In genomic region chr16:64677352-64677751, GRCm38 (mm10) we compare ENCODE assay signal across 23 mouse cellular contexts.
DNase-seq lines count a peak whose midpoint lies in the region; ATAC-seq and TF ChIP-seq lines count a peak whose summit lies in the region.
"Had no signal": no experiment of that assay in that cellular context is flagged by ENCODE, and none has a peak within 500 bp of the region (broad histone marks: within the 10 kb centered on the region; RNA-seq: fewer than 3 reads in every experiment).

No protein-coding gene starts in this region.

- H3K27ac ChIP-seq in intestine, embryonic 14.5 days (ENCODE audit: low read depth): no peak overlapping the region
- H3K27ac ChIP-seq in intestine, postnatal 0 days (ENCODE audit: low read depth, low read length): no peak overlapping the region
- no peak overlapping the region for H3K27ac ChIP-seq in midbrain, embryonic 15.5 days
- no peak overlapping the region for H3K27ac ChIP-seq in midbrain, embryonic 10.5 days (replicated peaks)
- no peak overlapping the region for H3K27ac ChIP-seq in midbrain, postnatal 0 days (ENCODE audit: low read depth, low read length)
- H3K27ac ChIP-seq: gastrocnemius, adult 2 months; heart, embryonic 13.5 days; kidney, embryonic 15.5 days; layer of hippocampus, adult 2 months; limb, embryonic 13.5 days; liver, embryonic 15.5 days; macrophage; neural tube, embryonic 12.5 days had no signal

- TF ChIP-seq CTCF in intestine, postnatal 0 days (IDR thresholded peaks at IDR 0.05; ENCODE audit: low read depth): no peak
- peak; percentile 17; the same call in 1 of the 2 replicates for TF ChIP-seq CTCF in midbrain, postnatal 0 days (IDR thresholded peaks at IDR 0.05)

- H3K4me1 ChIP-seq in intestine, embryonic 14.5 days (replicated peaks; ENCODE audit: control insufficient read depth, insufficient read depth, low read length): peaks cover 4% of the 10 kb centered on the region; the same call in 1 of the 2 replicates
- H3K4me1 ChIP-seq in intestine, postnatal 0 days (replicated peaks; ENCODE audit: control insufficient read depth, insufficient read depth, low read length): no peaks in the 10 kb centered on the region
- 0 out of 2 replicates have a peak, but pooled peaks cover 4% of the 10 kb centered on the region for H3K4me1 ChIP-seq in midbrain, embryonic 15.5 days
- H3K4me1 ChIP-seq in midbrain, embryonic 10.5 days: no peaks in the 10 kb centered on the region
- no peaks in the 10 kb centered on the region for H3K4me1 ChIP-seq in midbrain, postnatal 0 days (ENCODE audit: insufficient read depth, low read length)
- H3K4me1 ChIP-seq: heart, embryonic 13.5 days; kidney, embryonic 15.5 days; liver, embryonic 15.5 days; neural tube, embryonic 12.5 days had no signal

- 39% methylated on average over 8 of the region's 8 CpGs for WGBS in intestine, embryonic 14.5 days
- 52% methylated on average over 8 of the region's 8 CpGs for WGBS in intestine, postnatal 0 days
- 51% methylated on average over 8 of the region's 8 CpGs for WGBS in midbrain, embryonic 15.5 days
- WGBS in midbrain, embryonic 10.5 days: 91% methylated on average over 8 of the region's 8 CpGs
- 55% methylated on average over 8 of the region's 8 CpGs for WGBS in midbrain, postnatal 0 days

- no peaks in the 10 kb centered on the region for H3K9me3 ChIP-seq in intestine, embryonic 14.5 days (ENCODE audit: control insufficient read depth, low read length)
- no peaks in the 10 kb centered on the region for H3K9me3 ChIP-seq in intestine, postnatal 0 days (ENCODE audit: control insufficient read depth)
- H3K9me3 ChIP-seq in midbrain, embryonic 15.5 days: no peaks in the 10 kb centered on the region
- no peaks in the 10 kb centered on the region for H3K9me3 ChIP-seq in midbrain, embryonic 10.5 days (replicated peaks)
- no peaks in the 10 kb centered on the region for H3K9me3 ChIP-seq in midbrain, postnatal 0 days (ENCODE audit: low read length)
- H3K9me3 ChIP-seq: embryonic facial prominence, embryonic 13.5 days; G1E; heart, embryonic 13.5 days; kidney, embryonic 15.5 days; limb, embryonic 13.5 days; liver, embryonic 15.5 days; neural tube, embryonic 12.5 days had no signal

- no peak overlapping the region for H3K4me2 ChIP-seq in intestine, embryonic 14.5 days (ENCODE audit: low read length)
- no peak overlapping the region for H3K4me2 ChIP-seq in intestine, postnatal 0 days (replicated peaks; ENCODE audit: low read depth)
- H3K4me2 ChIP-seq in midbrain, embryonic 15.5 days: no peak overlapping the region
- H3K4me2 ChIP-seq in midbrain, postnatal 0 days (ENCODE audit: low read depth, low read length, poor library complexity, severe bottlenecking): no peak overlapping the region
- H3K4me2 ChIP-seq: embryonic facial prominence, embryonic 13.5 days; heart, embryonic 13.5 days; kidney, embryonic 15.5 days; limb, embryonic 13.5 days; liver, embryonic 15.5 days; neural tube, embryonic 12.5 days had no signal

- no peak overlapping the region for H3K9ac ChIP-seq in intestine, embryonic 14.5 days (ENCODE audit: low read length)
- H3K9ac ChIP-seq in intestine, postnatal 0 days (ENCODE audit: low read depth, low read length): no peak overlapping the region
- H3K9ac ChIP-seq in midbrain, embryonic 15.5 days: no peak overlapping the region
- H3K9ac ChIP-seq in midbrain, postnatal 0 days (replicated peaks; ENCODE audit: low read length, poor library complexity, severe bottlenecking): no peak overlapping the region
- H3K9ac ChIP-seq: embryonic facial prominence, embryonic 13.5 days; heart, embryonic 13.5 days; kidney, embryonic 15.5 days; limb, embryonic 13.5 days; liver, embryonic 15.5 days; neural tube, embryonic 12.5 days had no signal

- no peak overlapping the region for H3K4me3 ChIP-seq in intestine, embryonic 14.5 days (ENCODE audit: low read depth, low read length)
- H3K4me3 ChIP-seq in intestine, postnatal 0 days (ENCODE audit: low read depth, low read length): no peak overlapping the region
- no peak overlapping the region for H3K4me3 ChIP-seq in midbrain, embryonic 15.5 days
- H3K4me3 ChIP-seq in midbrain, embryonic 10.5 days: no peak overlapping the region
- no peak overlapping the region for H3K4me3 ChIP-seq in midbrain, postnatal 0 days (ENCODE audit: low read depth, low read length)
- H3K4me3 ChIP-seq: embryonic facial prominence, embryonic 13.5 days; gastrocnemius, adult 2 months; heart, embryonic 13.5 days; kidney, embryonic 15.5 days; layer of hippocampus, adult 2 months; limb, embryonic 13.5 days; liver, embryonic 15.5 days; neural tube, embryonic 12.5 days had no signal

- H3K27me3 ChIP-seq in intestine, embryonic 14.5 days (replicated peaks; ENCODE audit: control insufficient read depth, insufficient read depth, low read length): no peaks in the 10 kb centered on the region
- no peaks in the 10 kb centered on the region for H3K27me3 ChIP-seq in intestine, postnatal 0 days (replicated peaks; ENCODE audit: control insufficient read depth, insufficient read depth, low read length)
- peaks cover 2% of the 10 kb centered on the region; the same call in 1 of the 2 replicates for H3K27me3 ChIP-seq in midbrain, embryonic 15.5 days (replicated peaks)
- no peaks in the 10 kb centered on the region for H3K27me3 ChIP-seq in midbrain, embryonic 10.5 days (ENCODE audit: low read depth, poor library complexity, severe bottlenecking)
- H3K27me3 ChIP-seq in midbrain, postnatal 0 days (ENCODE audit: insufficient read depth, low read length): no peaks in the 10 kb centered on the region
- H3K27me3 ChIP-seq: embryonic facial prominence, embryonic 13.5 days; heart, embryonic 13.5 days; kidney, embryonic 15.5 days; limb, embryonic 13.5 days; liver, embryonic 15.5 days; neural tube, embryonic 12.5 days had no signal

- peak; percentile 23 to 26 for DNase-seq in cerebellum, postnatal 10 days
- peak; percentile 55 for DNase-seq in intestine, embryonic 14.5 days (ENCODE audit: low spot score)
- DNase-seq in midbrain, embryonic 10.5 days (ENCODE audit: low spot score): no peak
- DNase-seq in midbrain, postnatal 0 days (ENCODE audit: low spot score): peak; percentile 46
- DNase-seq in adrenal gland, postnatal 10 days: no peak
- DNase-seq: cerebellum, adult 11-12 months; gastrocnemius, adult 2 months; heart, postnatal 36 days; right cerebral cortex, postnatal 4 days; thymus, adult 18-20 months had no signal

- ATAC-seq in cerebellum, adult (ENCODE audit: insufficient number of reproducible peaks, low FRiP score, low TSS enrichment): no peak
- 0 out of 2 replicates have a peak, but pooled peaks have one; percentile 27 for ATAC-seq in intestine, embryonic 14.5 days (replicated peaks; ENCODE audit: low FRiP score, low TSS enrichment, low read depth)
- no peak for ATAC-seq in intestine, postnatal 0 days
- peak; percentile 64 for ATAC-seq in midbrain, embryonic 15.5 days (replicated peaks)
- ATAC-seq in midbrain, postnatal 0 days (ENCODE audit: low FRiP score): no peak; the same call in 1 of the 2 replicates
- ATAC-seq: CD4-positive, CD25-positive, alpha-beta regulatory T cell, adult 4 months had no signal

- no peaks in the 10 kb centered on the region for H3K36me3 ChIP-seq in intestine, embryonic 14.5 days (ENCODE audit: control insufficient read depth, insufficient read depth, low read length)
- no peaks in the 10 kb centered on the region for H3K36me3 ChIP-seq in intestine, postnatal 0 days (ENCODE audit: control insufficient read depth, insufficient read depth)
- H3K36me3 ChIP-seq in midbrain, embryonic 15.5 days (replicated peaks): no peaks in the 10 kb centered on the region
- H3K36me3 ChIP-seq in midbrain, embryonic 10.5 days: no peaks in the 10 kb centered on the region
- no peaks in the 10 kb centered on the region for H3K36me3 ChIP-seq in midbrain, postnatal 0 days (ENCODE audit: insufficient read depth, low read length)
- H3K36me3 ChIP-seq: embryonic facial prominence, embryonic 13.5 days; G1E; heart, embryonic 13.5 days; kidney, embryonic 15.5 days; limb, embryonic 13.5 days; liver, embryonic 15.5 days; neural tube, embryonic 12.5 days had no signal

Comparison
In these comparisons a context has a peak if more than half of its experiments do, and no peak if none do; other contexts are left out.
1. DNase-seq: peak in cerebellum, postnatal 10 days (2 of 2), intestine, embryonic 14.5 days (single experiment) and midbrain, postnatal 0 days (single experiment); none in midbrain, embryonic 10.5 days (single experiment) and adrenal gland, postnatal 10 days (single experiment).
2. ATAC-seq: peak in intestine, embryonic 14.5 days (single experiment) and midbrain, embryonic 15.5 days (single experiment); none in cerebellum, adult (single experiment), intestine, postnatal 0 days (single experiment) and midbrain, postnatal 0 days (single experiment).